Mouse (Mus musculus) T-cell, adult 2 months (primary cell): ENCODE results near the gene Rnf180.
"Not testable (repeated sequence)": the region's sequence is repeated elsewhere in the genome, so short reads cannot be mapped to it uniquely, and the experiment has no call there.

Source experiments
- DNase-seq: peaks from one replicate; pipeline ENCODE4 v3.0.0; 2022; ENCODE audit warnings: low spot score

The Rnf180 gene

DNA sequence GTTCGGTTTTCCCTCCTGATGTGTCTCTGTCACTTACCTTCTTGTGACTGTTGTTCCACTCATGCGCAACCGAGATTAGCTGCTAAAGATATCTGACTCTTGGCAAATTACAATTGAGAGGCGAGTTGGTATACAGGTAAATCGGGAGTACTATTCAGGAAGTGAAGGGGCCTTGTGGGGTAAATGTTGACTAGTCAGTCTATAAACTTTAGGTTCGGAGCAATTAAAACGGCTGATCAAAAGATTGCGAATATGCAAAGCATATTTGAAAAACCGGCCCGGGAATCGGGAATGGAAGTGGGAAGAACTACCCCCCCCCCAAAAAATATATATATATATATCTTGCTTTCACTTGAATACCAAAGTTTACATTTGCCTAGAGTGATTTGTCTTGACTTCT, at the start of gene Rnf180:
Gene Rnf180, minus strand, starts transcription at position 101 of the 400 bp plus-strand sequence.
- no peak for DNase-seq

DNA sequence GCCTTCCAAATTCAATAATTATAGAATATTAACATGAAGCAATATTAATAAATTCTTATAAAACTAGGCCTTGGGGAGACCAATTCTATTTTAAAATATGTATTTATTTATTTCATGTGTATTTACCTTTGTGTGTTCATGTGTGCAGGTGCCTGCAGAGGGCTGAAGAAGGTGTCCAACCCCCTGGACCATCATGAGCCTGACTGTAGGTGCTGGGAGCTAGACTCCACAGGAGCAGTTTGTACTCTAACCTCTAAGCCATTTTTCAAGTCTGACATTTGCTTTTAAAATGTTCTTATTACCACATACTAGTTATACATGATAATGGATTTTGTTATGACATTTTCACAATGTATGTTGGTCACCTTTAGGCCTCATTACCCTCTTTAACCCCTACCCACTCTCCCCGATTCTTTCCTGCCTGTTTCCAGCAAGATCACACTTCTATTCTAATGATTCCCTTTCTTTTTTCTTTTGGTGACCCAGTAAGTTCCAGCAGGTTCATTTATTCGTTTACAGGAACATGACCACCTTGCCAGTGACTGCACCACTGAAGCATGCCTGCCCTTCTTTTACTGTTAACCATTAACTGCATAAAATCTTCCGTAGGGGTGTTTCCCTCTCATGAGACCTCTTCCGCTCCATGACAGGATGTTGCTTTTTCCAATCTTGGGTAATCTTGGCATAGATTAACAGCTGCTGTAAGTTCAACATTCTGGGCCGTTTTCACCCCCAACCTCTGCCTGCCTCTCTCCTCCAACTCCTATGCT, 36.8 kb upstream of the Rnf180 start:
- no peak for DNase-seq

DNA sequence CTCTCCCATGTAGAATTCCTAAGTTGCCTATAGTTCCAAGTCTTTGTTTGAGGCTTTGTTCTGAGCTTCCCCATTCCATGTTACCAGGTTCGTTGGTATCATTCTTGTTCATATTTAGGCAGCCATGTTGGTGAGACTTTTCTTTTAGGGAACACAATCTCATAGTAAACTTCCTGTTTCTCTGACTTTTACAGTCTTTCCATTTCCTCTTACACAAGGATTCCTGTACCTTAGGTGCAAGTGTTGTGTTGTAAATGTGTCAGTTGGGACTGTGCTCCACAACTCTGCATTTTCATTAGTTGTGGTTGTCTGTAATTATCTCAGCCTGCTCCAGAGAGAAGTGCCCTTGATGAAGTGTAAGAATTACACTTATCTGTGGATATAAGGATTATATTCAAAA, 32.3 kb upstream of the Rnf180 start:
- no peak for DNase-seq

DNA sequence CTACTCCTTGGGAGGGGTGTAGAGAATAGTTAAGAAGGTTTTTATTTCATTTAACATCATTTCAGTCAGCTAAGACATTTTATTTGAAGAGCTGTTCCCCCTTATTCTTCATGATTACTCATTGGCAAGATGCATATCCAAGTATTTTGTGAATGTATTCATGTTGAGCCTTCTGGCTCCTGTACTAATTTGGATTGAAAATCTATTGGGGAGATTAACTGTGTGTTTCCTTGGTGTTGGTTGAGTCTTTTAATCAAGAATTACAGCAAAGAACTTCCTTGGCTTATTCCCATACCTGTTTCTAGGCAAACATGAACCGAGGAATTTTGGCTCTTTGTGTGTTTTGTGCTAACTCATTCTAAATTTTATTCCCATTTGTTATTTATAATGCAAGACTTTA, 22.3 kb upstream of the Rnf180 start:
- DNase-seq, result no peak

DNA sequence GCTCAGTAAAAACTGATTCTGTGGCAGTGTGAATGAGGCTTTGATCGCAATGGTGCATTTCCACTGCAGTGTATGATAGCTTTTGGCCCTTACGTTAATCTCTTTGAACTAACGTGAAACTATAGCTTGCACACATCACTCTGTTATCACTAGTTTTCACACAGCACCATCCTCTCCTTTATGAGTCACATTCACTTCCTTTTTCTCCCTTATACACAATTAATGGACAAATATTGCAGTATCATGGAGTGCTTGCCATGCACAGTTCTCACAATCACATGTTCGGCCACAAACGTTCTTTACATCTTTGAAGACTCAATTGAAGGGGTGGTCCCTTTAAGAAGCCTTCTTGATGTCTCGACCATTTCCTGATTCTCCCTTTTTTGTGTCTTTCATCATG, 21.4 kb upstream of the Rnf180 start:
- no peak for DNase-seq

DNA sequence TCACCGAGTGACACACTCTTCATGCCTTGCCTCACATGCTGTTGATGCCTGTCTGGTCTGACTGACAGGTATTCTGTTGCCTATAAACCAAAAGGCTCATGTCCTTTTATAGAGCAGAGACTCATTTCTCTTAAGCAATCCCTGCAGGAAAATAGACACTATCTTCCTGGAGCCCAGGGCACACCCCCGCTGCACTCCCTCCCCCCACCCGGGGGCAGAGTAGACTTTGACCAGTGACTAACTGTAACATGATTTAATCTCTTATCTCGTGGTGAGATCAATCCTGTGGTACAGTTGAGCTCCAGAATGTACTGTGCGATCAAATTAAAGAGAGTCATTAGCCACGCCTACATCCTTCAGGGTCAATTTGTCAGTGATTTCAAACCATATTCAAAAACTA, 18.1 kb upstream of the Rnf180 start:
- no peak for DNase-seq

DNA sequence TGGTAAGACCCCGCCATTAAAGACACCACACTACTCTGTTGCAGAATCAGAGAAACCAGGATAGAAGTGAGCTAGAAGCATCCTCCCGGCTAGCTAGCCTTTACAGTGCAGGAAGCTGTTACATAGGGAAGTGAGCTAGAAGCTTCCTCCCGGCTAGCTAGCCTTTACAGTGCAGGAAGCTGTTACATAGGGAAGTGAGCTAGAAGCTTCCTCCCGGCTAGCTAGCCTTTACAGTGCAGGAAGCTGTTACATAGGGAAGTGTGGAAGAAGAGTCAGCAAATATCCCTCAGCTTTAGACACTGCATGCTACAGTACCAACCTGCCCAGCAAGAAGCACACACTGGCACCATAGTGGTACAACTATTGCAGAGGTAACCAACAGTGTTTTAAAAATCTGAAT, 15.9 kb upstream of the Rnf180 start:
- DNase-seq, result not testable (repeated sequence)

DNA sequence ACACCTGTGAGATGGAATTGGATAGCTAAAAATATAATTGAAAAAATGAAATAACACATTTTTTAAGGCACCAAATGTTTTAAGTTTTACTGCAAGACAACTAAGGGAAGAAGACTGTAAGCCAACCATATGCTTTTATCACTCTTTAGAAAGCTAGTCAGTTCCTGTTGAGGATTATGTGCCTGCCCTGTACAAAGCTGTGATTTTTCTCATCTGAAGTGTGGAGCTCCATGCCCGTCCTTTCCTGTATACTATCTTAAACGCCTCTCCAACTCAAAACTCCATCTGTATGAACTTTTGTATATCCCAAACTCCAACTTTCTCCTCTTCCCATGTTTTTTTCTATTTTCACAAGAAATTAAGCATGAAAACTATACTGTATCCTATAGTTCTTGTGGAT, 10.9 kb upstream of the Rnf180 start:
- DNase-seq, result no peak

DNA sequence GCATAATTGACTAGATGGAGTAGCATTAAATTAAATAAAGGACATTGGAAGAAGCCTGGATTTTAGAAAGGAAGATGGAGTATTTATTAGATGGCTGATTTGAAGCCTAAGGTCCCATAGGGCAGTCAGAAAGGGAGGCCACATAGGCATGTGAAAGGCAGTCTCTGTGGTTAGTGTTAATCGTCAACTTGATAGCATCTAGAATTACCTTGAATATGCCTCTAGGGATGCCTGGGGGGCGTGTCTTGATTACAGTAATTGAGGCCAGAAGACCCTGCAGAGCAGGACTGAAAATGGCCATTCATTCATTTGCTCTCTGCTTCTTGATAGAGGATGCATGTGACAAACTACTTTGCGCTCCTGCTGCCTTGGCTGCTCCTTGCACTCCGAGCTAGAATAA, 9.4 kb upstream of the Rnf180 start:
- no peak for DNase-seq

DNA sequence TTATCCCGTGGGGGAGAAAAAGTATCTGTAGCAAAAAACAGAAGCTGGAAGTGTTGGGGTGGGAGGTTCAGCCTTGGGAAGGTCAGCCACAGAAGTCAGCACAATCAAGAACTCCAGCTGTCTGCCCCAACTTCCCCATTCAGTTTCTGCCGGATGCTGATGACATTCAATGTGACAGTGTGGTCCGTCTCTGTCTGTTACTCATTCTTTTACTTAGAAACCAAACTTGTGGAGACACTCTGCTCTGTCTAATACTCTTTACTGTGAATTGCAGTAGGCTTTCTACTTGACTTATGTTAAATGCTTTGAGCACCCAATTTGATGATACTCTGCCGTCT, 5.4 kb upstream of the Rnf180 start:
- no peak for DNase-seq

DNA sequence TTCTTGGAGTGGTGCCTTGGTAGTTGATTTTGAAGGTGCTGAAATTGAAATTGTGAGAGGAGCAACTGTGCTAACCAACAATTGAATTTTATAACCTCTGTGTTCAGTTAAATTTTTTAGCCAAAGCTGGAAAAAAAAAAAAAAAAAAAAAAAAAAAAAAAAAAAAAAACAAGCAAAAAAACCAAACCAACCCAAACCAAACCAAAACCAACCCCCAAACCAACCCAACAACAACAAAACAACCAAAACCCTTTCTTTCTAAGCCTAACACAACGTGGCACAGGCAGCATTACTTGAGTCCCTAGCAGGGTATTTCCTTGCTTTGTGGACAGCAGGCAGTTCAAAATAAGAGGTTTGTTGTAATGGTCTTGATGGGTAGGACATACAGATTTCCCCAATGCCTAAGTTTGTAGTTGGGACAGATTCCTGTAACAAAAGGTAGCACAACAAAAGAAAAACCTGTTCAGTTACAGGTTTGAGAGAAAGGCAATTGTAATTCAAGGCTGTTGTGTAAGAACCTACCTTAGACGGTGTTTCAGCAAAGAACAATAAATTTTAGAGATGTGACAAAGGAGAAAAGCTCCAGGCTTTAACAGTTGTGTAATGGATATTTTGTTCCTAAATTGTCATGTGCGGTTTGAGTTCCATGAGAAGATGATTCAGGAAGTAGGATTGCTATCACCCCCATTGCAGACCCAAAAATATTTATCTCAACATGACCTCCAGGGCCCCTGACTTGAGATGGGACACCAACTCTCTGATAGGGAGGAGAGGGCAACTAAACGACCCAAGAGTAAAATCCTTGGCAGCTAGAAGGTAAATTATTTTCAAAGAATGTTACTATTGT, 4.8 kb upstream of the Rnf180 start:
- no peak for DNase-seq

DNA sequence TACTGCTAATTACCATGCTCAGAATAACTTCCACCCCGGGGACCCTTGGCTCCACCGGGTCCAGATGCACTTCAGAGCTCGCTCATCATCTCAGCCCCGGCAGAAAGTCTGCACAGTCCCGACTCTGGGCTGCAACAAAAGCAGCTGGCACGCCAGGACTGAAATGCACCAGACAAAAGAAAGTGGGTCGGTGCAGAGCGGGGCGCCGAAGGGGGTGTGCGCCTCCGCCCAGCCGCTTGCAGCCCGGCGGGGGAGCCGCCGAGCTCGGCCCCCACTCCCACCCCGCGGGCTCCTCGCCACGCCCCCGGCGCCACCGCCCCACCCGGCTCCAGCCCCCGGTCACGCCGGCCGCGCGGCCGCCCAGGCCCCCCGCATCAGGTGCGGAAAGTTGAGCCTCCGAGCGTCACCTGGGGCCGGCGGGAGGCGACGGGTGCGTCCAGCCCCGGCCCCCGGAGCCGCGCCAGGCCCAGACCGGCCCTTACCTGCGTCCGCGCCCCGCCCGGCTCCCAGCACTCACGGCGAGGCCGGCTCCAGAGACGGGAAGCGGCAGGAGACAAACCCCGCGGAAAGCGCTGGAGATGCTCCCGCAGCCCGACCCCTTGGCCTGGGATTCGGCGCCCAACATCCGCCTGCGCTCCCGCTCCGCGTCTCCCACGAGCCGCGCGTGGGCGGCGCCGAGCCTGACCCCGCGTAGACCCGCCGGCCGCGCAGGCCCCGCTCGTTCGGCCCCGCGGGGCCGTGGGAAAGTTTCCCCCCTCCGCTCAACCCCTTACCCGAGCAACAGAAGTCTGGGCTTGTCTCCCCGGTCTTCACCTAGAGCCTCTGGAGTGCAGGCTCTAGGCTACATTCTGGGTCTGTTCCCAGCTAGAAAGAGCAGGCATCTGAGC, 591 bp downstream of the Rnf180 start:
- no peak for DNase-seq

DNA sequence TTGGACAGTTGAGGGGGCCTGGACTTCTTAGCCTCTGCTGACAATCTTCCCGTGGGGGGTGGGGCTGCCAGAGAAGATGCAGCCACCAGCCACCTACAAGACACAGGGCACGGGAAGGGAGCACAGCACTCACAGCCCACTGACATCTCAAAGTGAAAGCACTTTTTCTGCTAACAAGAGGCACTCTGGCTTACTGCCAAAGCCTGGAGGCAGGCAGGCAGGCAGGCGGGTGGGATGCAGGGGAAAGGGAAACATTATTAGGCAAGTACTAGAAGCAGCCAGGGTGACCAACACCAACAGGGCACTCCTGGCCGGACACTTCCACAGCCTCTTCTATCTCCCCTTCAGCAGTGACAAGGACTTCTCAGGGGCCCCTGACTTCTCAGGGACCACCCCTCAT, 2.8 kb downstream of the Rnf180 start:
- no peak for DNase-seq

DNA sequence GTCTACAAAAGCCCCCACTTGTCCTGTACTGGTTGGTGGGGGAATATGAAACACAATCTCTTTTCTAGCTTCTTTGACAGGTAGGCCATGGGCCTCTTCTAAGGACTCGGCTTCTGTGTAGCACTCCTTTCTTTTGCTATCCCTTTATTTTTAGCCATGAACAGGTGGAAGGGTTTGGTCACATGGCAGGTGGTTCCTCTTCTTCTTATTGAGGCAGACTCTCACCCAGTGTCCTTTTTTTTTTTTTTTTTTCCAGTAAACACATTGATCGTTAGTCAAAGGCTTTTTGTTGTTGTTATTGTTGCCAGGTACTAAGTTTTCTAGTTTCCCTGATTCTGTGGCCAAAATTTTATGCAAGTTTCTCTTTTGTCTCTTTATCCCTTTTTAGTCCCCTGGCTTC, 4.0 kb downstream of the Rnf180 start:
- DNase-seq, result no peak

DNA sequence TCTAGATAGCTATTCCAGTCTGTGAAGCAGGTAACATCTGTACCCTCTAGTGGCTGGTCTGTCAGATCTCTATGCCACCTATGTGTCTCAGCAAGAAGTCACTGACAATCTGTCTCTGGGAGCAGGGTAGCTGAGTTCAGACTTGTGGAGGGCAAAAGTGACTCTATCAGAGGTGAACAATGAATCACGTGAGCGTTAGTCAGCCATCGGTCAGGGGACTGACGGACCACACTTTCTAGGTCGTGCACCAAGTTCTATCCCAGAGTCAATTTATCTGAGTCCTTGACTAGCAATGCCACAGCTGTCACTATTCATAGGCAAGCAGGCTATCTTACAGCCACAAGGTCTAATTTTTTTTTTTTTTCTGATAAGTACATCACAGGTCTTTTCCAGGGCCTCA, 4.6 kb downstream of the Rnf180 start:
- DNase-seq, result no peak

DNA sequence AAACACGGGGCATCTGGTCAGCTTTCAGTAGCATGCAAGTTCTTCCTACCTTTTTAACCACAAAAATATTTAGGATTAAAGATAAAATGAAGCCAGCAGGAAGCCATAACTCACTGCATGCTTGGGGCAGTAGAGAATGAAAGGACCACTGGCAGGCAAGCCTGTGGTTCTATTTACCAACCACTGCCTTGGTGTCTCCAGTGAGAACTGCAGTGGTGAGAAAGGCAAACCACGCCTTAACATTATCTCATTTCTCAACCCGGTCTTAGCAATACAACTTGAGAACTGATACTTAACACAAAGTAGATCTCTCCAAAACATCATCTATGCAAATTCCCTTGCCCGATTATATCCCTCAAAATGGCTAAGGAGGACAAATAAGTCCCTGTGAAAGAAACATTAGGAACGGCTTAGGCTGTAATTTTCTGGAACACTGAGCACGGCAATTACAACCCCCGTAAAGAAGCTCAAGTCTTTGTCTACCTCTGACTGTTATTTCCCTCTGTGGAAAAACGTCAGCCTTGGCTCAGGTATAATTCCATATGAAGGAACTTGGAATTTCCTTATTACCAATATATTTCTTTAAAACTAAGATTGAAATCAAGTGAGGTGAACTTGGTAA, 15.1 kb downstream of the Rnf180 start:
- DNase-seq, result no peak

DNA sequence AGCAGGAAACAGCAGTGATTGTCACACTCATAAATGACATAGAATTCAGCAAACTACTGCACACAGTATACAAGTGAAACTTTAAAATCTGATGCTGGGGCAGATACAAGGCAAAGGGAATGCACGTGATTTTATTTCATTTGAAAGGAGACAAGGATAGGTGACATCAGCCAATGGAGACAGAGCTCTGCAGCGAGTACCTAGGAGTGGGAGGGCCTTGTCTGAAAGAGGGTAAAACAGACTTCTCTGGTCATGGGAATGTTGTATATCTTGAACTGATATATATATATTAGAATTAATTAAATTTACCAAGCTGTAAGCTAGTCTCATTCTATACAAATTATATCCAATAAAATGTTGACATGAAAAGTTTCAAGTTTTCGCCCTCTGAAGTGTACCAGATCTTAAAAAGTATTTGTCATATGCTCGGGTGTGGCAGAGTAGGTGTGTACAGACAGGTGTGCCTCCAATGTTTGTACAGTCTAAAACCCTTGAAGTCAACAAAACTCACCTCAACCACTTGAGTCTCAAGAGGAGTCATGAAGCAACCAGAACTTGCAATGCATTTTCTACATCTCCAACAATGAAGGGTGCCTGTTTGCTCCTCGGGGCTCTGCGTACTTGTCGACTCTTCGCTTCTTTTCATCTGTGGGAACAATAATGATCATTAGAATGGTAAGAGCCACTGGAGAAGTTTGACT, 24.1 kb downstream of the Rnf180 start:
- no peak for DNase-seq

DNA sequence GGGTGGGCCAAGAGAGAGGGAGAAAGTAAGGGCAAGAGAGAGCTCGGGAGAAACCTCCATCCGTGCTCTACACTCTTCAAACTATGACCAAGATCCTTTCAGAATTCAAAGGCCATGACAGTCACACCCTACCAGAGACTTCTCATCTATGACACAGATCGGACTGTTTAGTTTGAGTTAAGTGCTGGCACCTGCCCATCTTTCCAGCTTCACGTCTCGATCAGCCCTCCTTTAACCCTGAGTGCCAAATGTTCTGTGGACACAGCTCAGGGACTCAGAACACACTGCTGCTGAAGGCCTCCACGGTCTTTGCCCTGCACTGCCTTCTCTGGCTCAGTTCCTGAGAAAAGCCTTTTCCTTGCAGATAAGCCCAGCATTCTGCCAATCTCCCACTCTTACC, 27.2 kb downstream of the Rnf180 start:
- DNase-seq, result no peak

DNA sequence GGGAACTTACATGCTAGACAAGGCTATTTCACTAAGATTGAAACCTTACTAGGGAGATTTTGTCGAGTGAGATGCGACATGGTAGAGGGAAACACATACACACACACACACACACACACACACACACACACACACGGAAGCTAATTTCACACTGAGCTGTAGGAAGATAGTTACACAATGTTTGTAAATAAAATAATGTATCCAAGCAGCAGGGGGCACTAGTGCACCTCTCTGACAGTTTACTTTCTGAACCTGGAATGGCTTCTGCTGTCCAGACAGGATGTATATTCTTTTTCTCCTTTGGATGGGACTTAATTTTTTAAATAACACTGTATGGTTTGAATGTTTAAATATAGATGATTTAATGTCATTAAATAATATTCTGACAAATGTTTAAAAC, 27.9 kb downstream of the Rnf180 start:
- DNase-seq, result no peak

DNA sequence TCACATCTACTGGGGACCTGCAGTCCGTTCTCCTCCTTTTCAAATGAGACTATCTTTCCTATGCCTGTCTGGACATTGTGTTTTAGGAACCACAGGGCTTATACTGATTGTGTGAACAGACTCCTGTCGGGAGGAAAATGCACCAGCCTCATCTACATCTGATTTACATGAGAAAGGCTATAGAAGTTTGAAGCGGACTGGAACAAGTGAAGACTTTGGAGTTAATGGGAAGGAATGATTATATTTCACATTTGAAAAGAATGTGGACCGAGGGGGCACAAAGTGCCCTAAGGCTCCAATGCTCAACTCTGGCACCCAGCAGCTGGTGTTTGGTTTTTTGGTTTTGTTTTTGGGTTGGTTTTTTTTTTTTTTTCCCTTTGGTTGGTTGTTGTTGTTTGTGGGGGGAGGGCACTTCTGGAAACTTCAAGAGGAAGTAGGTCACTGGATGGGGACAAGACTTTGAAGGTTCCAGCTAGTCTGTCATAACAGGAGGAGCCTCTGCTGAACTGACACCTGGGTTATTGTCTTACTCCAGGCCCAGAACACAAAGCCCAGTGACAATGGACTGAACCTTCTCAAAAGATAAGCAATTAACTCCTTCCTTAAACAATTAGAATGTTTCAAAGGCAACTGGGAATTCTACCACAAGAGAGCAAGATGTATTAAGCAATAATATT, 37.7 kb downstream of the Rnf180 start:
- no peak for DNase-seq

DNA sequence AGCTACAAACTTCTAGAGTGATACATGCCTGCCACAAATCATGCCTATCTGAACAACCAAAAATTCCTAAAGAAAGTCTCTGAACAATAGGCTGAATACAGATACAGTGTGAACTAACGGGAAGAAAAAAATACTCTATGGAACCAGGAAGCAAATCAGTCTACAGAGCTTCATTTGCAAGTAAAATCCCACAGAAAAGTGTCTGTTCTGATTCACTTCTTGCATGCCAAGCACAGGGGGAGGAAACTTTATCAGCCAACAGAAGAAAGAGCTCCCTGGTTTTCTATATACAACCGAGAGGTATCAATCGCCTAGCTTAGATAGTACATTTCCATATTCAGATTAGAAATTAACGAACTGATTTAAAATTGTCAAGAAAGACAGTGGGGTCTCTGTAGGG, 43.8 kb downstream of the Rnf180 start:
- DNase-seq, result no peak
